Mouse (Mus musculus): ENCODE results near the gene 5730522E02Rik.

Gene 5730522E02Rik

GRCm38 (mm10) chr11:25684731-25685130 lies 525.8 kb downstream of the 5730522E02Rik start:
- DNase-seq (ENCODE audit: low spot score in 2 of 2), result no peak

GRCm38 (mm10) chr11:25679856-25680255 lies 530.7 kb downstream of the 5730522E02Rik start:
- no peak for DNase-seq (ENCODE audit: low spot score in 2 of 2)

GRCm38 (mm10) chr11:25674194-25674593 lies 536.4 kb downstream of the 5730522E02Rik start:
- DNase-seq (ENCODE audit: low spot score in 2 of 2), result no peak

- no peak for DNase-seq (ENCODE audit: low spot score in 2 of 2)
These were observed 540.5 kb downstream of the 5730522E02Rik start for GRCm38 (mm10) chr11:25670018-25670417.

GRCm38 (mm10) chr11:25664562-25665104 lies 545.9 kb downstream of the 5730522E02Rik start:
- DNase-seq (ENCODE audit: low spot score in 2 of 2), result no peak

- DNase-seq (ENCODE audit: low spot score in 2 of 2), result no peak
These were observed 564.3 kb downstream of the 5730522E02Rik start for GRCm38 (mm10) chr11:25646282-25646681.

GRCm38 (mm10) chr11:25644767-25645622 lies 565.6 kb downstream of the 5730522E02Rik start:
- DNase-seq (ENCODE audit: low spot score in 2 of 2), result peak in 1 of 2 experiments; percentile 17

GRCm38 (mm10) chr11:25606886-25607285 lies 603.7 kb downstream of the 5730522E02Rik start:
- DNase-seq (ENCODE audit: low spot score in 2 of 2), result no peak

- no peak for DNase-seq (ENCODE audit: low spot score in 2 of 2)
These were observed 610.5 kb downstream of the 5730522E02Rik start for GRCm38 (mm10) chr11:25600030-25600429.

GRCm38 (mm10) chr11:25595303-25595702 lies 615.3 kb downstream of the 5730522E02Rik start:
- no peak for DNase-seq (ENCODE audit: low spot score in 2 of 2)

- no peak for DNase-seq (ENCODE audit: low spot score in 2 of 2)
These were observed 615.8 kb downstream of the 5730522E02Rik start for GRCm38 (mm10) chr11:25594780-25595179.

- DNase-seq (ENCODE audit: low spot score in 2 of 2), result no peak
These were observed 618.3 kb downstream of the 5730522E02Rik start for GRCm38 (mm10) chr11:25592268-25592667.

GRCm38 (mm10) chr11:25590215-25590614 lies 620.3 kb downstream of the 5730522E02Rik start:
- DNase-seq (ENCODE audit: low spot score in 2 of 2), result no peak

- DNase-seq (ENCODE audit: low spot score in 2 of 2), result no peak
These were observed 621.1 kb downstream of the 5730522E02Rik start for GRCm38 (mm10) chr11:25589509-25589908.

GRCm38 (mm10) chr11:25574129-25574465 lies 636.5 kb downstream of the 5730522E02Rik start:
- DNase-seq (ENCODE audit: low spot score in 2 of 2), result no peak

GRCm38 (mm10) chr11:25573408-25574128 lies 637.0 kb downstream of the 5730522E02Rik start:
- DNase-seq (ENCODE audit: low spot score in 2 of 2), result no peak

GRCm38 (mm10) chr11:25571396-25571795 lies 639.2 kb downstream of the 5730522E02Rik start:
- DNase-seq (ENCODE audit: low spot score in 2 of 2), result no peak

All from frontal cortex, postnatal 14 days (tissue).